Mouse (Mus musculus): ENCODE measurements at regions not wholly inside any gene's neighbourhood (a gene's known extent, or its start where the extent isn't known, plus 50 kb on each side); places are given as distances from the start of the nearest gene placed in this dataset.

- TF ChIP-seq CTCF (IDR thresholded peaks at IDR 0.05; ENCODE audit: low read depth) (no peak), EP300 (IDR thresholded peaks at IDR 0.05; ENCODE audit: low read depth) (no peak)
These were observed 135.3 kb downstream of the Pja2 start for GRCm38 (mm10) chr17:64196437-64196836.

All from liver, postnatal 0 days (tissue).